Mouse (Mus musculus): ENCODE measurements at regions not wholly inside any gene's neighbourhood (a gene's known extent, or its start where the extent isn't known, plus 50 kb on each side); places are given as distances from the start of the nearest gene placed in this dataset.

GRCm38 (mm10) chrX:42401091-42401490 is 88.4 kb upstream of the Tex13c2 start:
- ChIA-PET POLR2A (no interaction called here), CTCF (no interaction called here)

GRCm38 (mm10) chrX:42401564-42402334 is 87.7 kb upstream of the Tex13c2 start:
- CTCF ChIA-PET, result interaction anchor here in 1 of 4 experiments (0.6 to 0.7 kb wide), 2 partner anchors 110 to 112 kb away, joined by 6 to 11 read pairs; no protein-coding TSS in a partner anchor
- POLR2A ChIA-PET, result no interaction called here

- CTCF ChIA-PET, result interaction anchor here in 1 of 4 experiments (0.6 to 0.7 kb wide), 2 partner anchors 109 to 111 kb away, joined by 6 to 11 read pairs; no protein-coding TSS in a partner anchor
Observed at GRCm38 (mm10) chrX:42402335-42402605, 87.2 kb upstream of the Tex13c2 start.

GRCm38 (mm10) chrX:42431851-42432635 is 57.4 kb upstream of the Tex13c2 start:
- ChIA-PET POLR2A (interaction anchor here in 1 of 4 experiments (1.0 kb wide), 1 partner anchor 12 kb away, joined by 3 read pairs; no protein-coding TSS in a partner anchor), CTCF (no interaction called here)

More at GRCm38 (mm10) chrX:42402335-42402605, 87.2 kb upstream of the Tex13c2 start:
- POLR2A ChIA-PET, result no interaction called here

Measured in embryonic stem cell, embryonic (primary cell).